Mouse (Mus musculus) thymus, adult 2 months (tissue): ENCODE measurements around the gene Slc4a4.
"Not testable (repeated sequence)": the region's sequence is repeated elsewhere in the genome, so short reads cannot be mapped to it uniquely, and the experiment has no call there.

Experiments
- CTCF ChIP-seq: fragments of 200-500 bp; IDR thresholded peaks from 2 replicates; pipeline ENCODE4 v1.5.1; 2012; ENCODE audit warnings: mild to moderate bottlenecking, control low read depth, low read length, moderate library complexity, borderline replicate concordance; ENCODE audit not compliant: control insufficient read depth, poor library complexity, insufficient read depth; ENCODE audit errors: extremely low read depth
- POLR2A ChIP-seq: fragments of 200-500 bp; IDR thresholded peaks from 2 replicates; pipeline ENCODE4 v1.6.1; 2012; ENCODE audit warnings: mild to moderate bottlenecking, low read length, control low read depth, moderate library complexity; ENCODE audit not compliant: control insufficient read depth, poor library complexity, insufficient read depth; ENCODE audit errors: extremely low read depth

DNA sequence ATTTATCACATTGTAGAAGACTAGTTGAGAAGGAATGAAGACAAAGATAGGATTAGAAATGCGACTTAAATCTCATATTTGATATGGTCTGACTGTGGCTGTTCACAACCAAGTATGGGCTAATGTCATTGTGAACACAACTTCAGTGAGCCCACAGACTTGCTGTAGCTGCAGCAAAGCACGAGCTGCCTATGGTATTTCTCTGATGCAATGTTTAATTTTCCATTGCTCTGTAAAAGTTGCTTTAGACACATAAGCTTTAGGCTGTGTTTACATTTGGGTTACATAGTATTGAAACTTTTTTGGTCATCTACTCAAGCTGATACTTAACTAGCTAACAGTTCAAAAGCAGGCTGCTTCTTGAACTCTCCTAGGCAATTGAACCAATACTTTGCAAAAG is 104.7 kb downstream of the Slc4a4 start:
- not testable (repeated sequence) for TF ChIP-seq POLR2A, CTCF
